Mouse (Mus musculus) myocyte (in vitro differentiated cells): Measurements from ENCODE around the gene Pgap2.

ENCODE experiments used
- E2F4 ChIP-seq: IDR thresholded peaks from one replicate; pipeline ENCODE4 v1.6.1; 2011; ENCODE audit warnings: mild to moderate bottlenecking, control low read depth, moderate library complexity; ENCODE audit not compliant: insufficient read depth
- MAX ChIP-seq: IDR thresholded peaks from one replicate; pipeline ENCODE4 v1.6.1; 2011; ENCODE audit warnings: low read depth, mild to moderate bottlenecking, control low read depth
- POLR2A ChIP-seq: IDR thresholded peaks from one replicate; pipeline ENCODE4 v1.6.1; 2011; ENCODE audit warnings: low read depth, mild to moderate bottlenecking, control low read depth, moderate library complexity; ENCODE audit not compliant: insufficient read length

- TF ChIP-seq MAX (no peak), POLR2A (no peak), E2F4 (no peak)
Measured at GRCm38 (mm10) chr7:102223883-102224738, 14.1 kb downstream of the Pgap2 start.
